Mouse (Mus musculus) lung, postnatal 25 days (tissue): ENCODE data around the gene Cerk.
"Not testable (repeated sequence)": the region's sequence is repeated elsewhere in the genome, so short reads cannot be mapped to it uniquely, and the experiment has no call there.

Source experiments
- DNase-seq: peaks from one replicate; pipeline ENCODE4 v3.0.0; 2022; ENCODE audit warnings: low spot score

Gene Cerk

GRCm38 (mm10) chr15:86181941-86182439 lies 4.0 kb downstream of the Cerk start:
- DNase-seq: no peak

DNA sequence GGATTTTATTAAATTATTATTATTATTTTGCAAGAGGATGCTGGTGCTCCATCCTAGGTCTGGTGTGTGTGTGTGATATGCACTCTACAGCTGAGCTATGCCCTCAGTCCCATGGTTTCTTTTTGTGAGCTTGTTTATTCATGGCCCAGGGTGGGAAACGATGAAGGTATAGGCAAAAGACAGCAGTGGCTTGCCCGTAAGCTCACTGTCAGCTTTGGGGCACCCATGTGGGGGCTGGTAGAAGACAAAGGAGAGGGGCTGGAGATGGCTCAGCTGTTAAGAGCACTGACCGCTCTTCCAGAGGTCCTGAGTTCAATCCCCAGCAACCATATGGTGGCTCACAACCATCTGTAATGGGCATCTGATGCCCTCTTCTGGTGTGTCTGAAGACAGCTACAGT lies 4.6 kb downstream of the Cerk start:
- DNase-seq: not testable (repeated sequence)

DNA sequence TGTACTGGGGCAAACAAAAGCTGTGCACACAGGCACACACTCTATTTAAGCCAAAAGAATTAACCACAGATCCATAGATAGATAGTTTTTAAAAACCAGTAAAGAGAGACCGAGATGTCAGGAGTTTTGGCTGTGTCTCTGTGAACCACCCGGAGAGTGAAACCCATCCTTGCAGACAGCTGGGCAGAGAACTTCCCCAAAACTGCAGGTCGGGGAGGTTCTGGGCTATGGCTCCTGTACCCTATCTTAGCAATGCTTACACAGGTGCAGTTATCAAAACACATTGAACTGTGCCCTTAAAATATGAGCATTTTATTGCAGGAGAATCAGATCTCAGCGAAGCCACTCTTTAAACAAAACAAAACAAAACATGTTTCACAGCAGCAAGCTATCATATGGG lies 5.5 kb downstream of the Cerk start:
- no peak for DNase-seq

GRCm38 (mm10) chr15:86178594-86178993 lies 7.3 kb downstream of the Cerk start:
- no peak for DNase-seq

DNA sequence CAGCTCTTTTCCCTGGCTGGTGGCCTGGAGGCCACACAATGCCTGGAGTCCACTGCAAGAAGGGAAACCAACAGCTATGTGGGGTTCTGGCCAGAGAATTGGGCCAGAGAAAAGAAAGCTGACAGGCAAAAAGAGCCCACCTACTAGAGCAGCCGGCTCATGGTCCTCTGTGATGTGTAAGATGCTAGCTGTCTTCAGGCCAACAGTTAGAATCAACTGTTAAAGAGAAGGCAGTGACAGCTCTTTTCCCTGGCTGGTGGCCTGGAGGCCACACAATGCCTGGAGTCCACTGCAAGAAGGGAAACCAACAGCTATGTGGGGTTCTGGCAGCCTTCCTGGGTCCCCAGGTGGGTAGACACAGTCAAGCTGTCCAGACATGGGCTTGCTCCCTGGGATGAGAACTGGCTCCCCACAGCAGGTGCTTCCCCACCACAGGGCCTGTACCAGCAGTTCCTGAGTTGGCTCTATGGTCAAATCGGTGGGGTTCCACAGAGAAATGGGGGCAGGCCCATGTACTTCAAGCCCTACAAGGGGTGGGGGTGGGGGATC lies 8.2 kb downstream of the Cerk start:
- DNase-seq: not testable (repeated sequence)

- peak; percentile 44 for DNase-seq
Observed at GRCm38 (mm10) chr15:86176771-86177702, 8.9 kb downstream of the Cerk start.

DNA sequence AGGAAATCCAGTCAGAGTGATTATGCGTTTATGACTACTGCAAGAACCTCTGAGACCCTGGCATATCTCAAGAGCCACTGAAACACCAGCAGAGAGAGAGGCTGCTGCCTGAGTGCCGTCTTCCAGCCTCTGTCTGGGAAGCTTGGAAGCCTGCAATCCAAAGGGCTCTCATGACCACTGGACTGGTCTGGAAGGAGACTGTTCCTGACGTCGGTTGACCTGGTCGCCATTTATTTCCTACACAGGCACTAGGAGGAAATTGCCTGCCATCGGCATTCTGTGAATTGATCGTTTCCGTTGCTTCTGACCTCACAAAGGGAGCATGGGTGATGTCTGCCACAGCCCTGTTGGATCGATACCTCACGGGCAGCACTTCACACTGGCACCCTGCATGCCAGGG lies 9.8 kb downstream of the Cerk start:
- no peak for DNase-seq

DNA sequence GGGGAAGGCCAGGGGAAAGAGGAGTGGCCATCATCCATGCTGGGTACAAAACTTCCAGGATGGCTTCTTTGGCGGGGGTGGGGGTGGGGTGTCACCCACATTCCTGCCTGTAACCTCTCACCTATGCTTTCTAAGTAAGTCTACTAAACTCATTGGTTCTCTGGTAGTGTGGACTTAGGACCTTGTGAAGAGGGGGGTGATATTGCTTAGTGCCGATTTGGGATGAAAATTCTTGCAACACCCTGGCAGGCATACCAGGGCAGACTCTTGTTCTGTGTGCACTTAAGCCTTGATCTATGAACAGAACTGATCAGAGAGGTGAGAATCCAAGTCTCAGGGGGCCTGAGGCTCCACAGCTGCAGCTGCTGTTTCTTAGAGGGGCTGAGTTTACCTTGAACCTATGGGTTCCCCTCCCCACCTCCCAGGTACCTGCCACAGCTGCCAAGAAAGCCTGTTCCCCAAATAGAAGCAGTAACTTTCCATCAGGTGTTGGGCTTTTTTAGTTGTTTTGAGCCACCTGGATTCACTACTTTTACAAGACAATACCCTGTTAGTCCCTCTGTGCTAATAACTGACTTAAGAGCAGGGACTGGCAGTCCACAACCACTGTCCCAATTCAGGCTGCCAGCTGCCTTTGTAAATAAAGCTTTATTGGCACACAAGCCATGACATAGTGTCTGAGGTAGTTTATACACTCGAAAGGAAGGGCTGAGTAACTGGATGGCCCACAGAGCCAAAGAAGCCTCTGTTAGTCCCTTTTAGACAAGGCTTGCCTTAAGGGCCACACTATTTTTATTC lies 10.5 kb downstream of the Cerk start:
- DNase-seq: no peak

DNA sequence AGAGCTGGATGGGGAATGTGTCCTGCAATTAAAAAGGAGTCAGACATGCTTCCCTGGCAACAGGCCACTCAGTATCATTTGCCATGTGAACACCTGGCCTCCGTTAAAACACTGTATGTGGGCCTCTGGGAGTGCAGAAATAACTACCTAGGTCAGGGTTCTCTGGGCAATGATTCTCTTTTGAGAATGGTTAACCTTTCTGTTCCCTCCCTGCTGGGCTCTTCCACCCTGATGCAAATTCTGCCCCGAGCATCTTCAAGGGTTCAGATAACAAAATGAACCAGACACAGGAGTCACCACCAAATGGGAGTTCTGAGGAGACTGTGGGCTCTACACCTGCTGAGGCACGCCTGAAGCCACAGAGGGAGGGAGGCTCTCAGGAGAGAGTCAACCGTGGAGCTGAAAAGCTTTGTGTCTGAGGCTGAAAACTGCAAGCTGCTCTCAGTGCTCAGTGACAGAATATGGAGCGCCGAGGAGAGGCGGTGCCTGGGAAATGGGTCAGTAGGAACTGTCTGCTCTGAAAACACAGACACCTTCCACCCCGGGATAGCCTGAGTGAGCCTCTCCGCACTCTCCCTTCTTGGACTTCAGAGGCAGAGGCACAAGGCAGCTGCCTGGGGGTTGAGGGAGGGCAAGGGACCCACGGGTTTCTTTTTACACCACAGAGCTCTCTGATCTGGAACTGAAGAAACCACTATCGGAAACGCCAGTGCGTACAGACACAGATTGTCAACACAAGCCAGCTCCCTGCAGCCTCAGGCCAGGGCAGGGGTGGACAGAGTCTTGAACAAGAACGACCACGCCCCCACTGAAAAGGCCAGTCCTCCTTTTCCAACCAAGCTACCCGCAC lies 12.6 kb downstream of the Cerk start:
- peak; percentile 47 for DNase-seq

- no peak for DNase-seq
Observed at GRCm38 (mm10) chr15:86172526-86172925, 13.4 kb downstream of the Cerk start.

DNA sequence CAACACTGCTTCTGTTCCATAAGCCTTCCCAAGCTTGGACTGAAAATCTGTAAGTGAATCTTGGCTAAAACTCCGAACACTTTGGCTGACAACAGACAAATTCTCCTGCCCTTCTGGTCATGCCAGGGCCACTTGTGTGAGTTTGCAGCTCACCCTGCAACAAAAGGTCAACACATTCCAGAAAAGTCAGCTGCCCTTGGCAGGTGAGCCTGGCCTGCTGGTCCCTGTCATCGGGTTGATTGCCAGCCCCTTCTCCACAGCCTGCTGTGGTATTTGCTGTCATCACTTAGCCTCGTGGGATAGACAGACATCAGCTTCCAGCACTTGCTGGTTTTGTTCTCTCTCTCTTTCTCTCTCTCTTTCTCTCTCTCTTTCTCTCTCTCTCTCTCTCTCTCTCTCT lies 13.8 kb downstream of the Cerk start:
- DNase-seq: no peak

DNA sequence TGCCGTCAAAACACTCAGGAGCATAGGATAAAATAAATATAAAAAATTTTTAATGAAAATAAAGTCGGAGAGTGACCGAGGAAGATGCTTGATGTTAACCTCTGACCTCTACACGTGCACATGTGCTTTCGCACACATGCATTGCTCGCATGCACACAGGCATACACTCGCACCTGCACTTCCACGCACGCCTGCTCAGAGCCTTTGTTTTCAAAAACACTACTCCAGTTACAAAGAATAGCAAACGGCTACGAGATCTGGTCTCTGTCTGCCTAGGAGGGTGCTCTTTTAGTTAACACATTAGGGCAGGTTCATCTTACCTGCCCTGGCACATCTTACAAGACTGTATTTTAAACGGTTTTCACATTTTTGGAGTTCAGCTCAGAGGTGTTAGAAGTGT lies 14.6 kb downstream of the Cerk start:
- DNase-seq: no peak

DNA sequence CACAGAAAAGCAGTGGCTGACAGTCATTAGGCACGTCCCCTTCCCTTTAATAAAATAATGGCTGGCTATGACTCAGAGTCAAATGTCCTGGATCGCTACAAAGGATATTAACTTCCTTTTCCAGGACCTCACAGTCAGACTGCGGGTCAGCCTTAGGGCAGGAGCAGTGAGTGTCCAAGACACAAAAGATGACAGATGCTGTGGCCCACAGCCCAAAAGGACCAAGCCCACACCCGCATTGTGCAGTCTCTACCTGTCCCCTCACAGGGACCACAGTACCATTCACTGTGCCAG lies 16.2 kb downstream of the Cerk start:
- peak; percentile 74 for DNase-seq

- DNase-seq: no peak
Observed at GRCm38 (mm10) chr15:86168941-86169816, 16.8 kb downstream of the Cerk start.

GRCm38 (mm10) chr15:86168505-86168867 lies 17.5 kb downstream of the Cerk start:
- peak; percentile 57 for DNase-seq

DNA sequence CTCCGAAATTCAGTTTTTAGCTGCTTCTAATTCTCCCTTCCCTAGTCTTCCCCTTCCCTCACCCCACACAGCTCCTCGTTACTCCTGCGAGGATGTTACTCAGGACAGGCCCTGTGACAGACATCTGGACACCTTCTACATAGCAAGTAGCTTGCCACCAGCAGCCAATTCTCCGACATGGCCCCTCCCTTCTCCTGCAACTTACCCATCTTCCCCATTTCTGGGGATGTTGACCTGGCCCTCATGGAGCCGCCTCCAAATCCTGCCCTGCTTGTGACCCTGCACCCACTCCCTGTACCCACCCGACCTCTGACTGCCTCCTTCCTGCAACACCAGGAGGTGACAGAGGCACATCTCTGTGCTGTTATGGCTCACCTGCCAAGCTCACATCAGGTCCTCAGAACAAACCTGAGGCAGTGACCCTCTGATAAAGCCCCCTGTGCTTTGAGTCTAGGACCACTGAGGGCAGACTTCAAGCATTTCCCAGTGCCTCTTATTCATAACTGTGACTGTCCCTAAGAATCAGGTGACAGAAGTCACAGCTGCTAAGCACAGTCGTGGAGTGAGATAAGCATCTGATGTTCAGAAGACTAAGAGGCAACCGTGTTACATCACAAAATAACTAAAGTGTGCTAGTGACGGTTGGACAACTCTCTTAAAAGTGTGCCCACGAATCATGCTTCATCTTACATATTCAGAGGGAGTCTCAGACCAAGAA lies 18.0 kb downstream of the Cerk start:
- DNase-seq: peak; percentile 41

DNA sequence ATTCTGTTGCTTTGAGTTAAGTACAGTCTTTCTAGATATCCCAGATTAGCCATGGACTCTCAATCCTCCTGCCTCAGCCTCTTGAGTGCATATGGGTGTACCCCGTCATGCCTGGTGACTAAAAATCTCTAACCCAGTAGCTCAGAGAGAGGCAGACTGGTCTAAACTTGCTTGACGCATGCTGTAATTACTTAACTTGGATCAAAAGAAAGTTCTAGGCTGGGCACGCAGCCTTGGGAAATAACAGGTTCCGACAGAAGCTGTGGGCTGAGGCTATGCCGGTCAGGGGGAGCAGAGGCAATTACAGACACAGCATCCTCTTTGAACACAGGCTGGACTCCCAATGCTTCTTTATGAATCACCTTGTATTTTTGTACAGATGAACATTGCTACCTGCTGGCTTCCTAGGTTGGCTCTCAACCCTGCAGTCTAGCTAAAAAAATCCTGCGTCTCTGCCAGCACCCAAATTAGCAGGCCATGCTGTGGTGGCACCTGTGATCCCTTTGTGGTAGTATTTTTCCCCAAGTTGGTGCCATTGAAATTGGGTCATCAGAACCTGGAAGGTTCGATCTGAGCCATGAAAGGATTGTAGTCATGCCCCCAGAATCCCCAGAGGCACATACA lies 18.8 kb downstream of the Cerk start:
- no peak for DNase-seq

GRCm38 (mm10) chr15:86165811-86166590 lies 19.9 kb downstream of the Cerk start:
- no peak for DNase-seq
